Mouse (Mus musculus) lung, postnatal 0 days (tissue): ENCODE measurements around the gene Cltrn.

Source experiments
- CTCF ChIP-seq: IDR thresholded peaks from 2 replicates; pipeline ENCODE4 v1.5.1; 2016; ENCODE audit warnings: antibody characterized with exemption, mild to moderate bottlenecking
- EP300 ChIP-seq: IDR thresholded peaks from 2 replicates; pipeline ENCODE4 v1.6.1; 2016; ENCODE audit warnings: antibody characterized with exemption, mild to moderate bottlenecking, control low read depth

DNA sequence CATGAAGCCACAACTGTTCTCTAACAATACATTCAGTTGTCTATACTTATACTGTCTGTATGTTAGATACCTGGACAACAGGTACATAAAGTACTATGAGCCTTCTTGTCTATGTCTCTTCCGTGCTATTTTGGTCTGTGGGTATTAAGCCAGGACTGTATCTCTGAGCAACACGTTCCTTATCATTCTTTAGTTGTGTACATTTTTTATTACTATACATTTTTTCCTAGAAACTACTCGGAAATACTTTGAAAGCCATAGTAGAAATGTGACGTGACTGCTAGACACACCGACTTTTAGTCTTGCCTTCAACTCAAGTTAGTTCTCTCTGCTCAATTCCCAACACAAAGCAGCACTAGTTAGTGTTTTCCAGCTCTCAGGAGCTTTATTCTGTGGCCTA lies 4.8 kb downstream of the Cltrn start:
- TF ChIP-seq CTCF (no peak), EP300 (no peak)
